Mouse (Mus musculus): ENCODE results near the gene Cnnm1.

DNA sequence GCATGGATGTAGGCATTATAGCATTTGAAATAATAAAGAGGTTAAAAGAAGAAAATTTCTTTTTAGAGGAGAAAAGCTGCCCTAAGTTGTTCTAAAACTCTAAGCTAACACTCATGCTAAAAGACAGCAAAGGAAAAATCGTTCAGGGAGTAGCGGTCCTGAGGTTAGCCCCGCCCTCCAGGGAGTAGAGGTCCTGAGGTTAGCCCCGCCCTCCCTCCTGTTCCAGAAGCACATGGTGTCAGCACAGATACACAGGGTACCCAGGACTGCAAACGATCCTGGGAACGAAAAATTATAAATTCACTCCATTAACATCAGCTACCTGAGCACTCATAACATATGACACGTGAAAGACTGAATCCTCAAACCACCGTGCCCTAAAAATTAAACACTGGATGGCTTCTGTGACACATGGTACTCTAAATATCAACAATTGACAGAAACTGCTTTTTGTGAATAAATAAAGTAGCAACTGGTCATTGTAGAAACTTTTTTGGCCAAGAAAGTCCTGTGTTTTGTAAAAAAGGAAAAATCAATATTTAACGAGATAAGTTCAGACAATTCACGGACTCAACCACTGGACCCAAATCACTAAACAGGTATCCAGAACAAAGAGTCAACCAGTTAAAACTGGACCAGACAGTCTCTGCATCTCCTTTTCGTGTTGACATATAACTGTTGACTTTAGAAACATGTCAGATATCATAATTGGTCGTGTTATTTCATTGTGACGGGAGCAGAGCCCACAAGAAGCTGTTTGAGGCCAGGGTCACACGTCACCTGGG lies 70.4 kb downstream of the Cnnm1 start:
- TF ChIP-seq HCFC1 (IDR thresholded peaks at IDR 0.05; ENCODE audit: borderline replicate concordance, insufficient read depth, low read length) (no peak), MAFK (IDR thresholded peaks at IDR 0.05; ENCODE audit: insufficient read depth, low read depth, low read length) (no peak), ZNF384 (IDR thresholded peaks at IDR 0.05; ENCODE audit: low read depth, low read length) (no peak), CHD2 (IDR thresholded peaks at IDR 0.05; ENCODE audit: low read depth, low read length) (no peak)

Data from ES-E14 (cell line).